Comparison of ENCODE assay signal across 34 mouse cellular contexts in genomic region chr4:88530271-88530670, GRCm38 (mm10). TPM values are rescaled to one million over a fixed set of nuclear protein-coding genes. Genes with fewer than 3 reads are reported as not detected.
DNase-seq lines count a peak whose midpoint lies in the region; ATAC-seq and TF ChIP-seq lines count a peak whose summit lies in the region.
"Had no signal": no experiment of that assay in that cellular context is flagged by ENCODE, and none has a peak within 500 bp of the region (broad histone marks: within the 10 kb centered on the region; RNA-seq: fewer than 3 reads in every experiment).

No protein-coding gene starts in this region.

- no peaks in the 10 kb centered on the region for H3K9me3 ChIP-seq in embryonic facial prominence, embryonic 11.5 days (replicated peaks; ENCODE audit: control insufficient read depth, low read length)
- H3K9me3 ChIP-seq in embryonic facial prominence, embryonic 10.5 days = no peaks in the 10 kb centered on the region
- no peaks in the 10 kb centered on the region for H3K9me3 ChIP-seq in midbrain, embryonic 16.5 days (replicated peaks; ENCODE audit: control insufficient read depth, low read length, poor library complexity, severe bottlenecking)
- H3K9me3 ChIP-seq: embryonic facial prominence, embryonic 13.5 days; forebrain, embryonic 10.5 days; hindbrain, embryonic 12.5 days; hindbrain, embryonic 15.5 days had no signal

- TF ChIP-seq POLR2A in embryonic fibroblast, embryonic 13.5 days (IDR thresholded peaks at IDR 0.05; ENCODE audit: low read depth, low read length) = no peak
- no peak for TF ChIP-seq POLR2A in heart, adult 2 months (IDR thresholded peaks at IDR 0.05; ENCODE audit: insufficient read depth, low read depth, low read length)

- 67% methylated on average over 4 of the region's 4 CpGs for WGBS in embryonic facial prominence, embryonic 11.5 days
- WGBS in embryonic facial prominence, embryonic 10.5 days = 71% methylated on average over 4 of the region's 4 CpGs
- WGBS in midbrain, embryonic 16.5 days = 73% methylated on average over 4 of the region's 4 CpGs
- 65% methylated on average over 4 of the region's 4 CpGs for WGBS in heart, adult 2 months

- TF ChIP-seq EP300 in heart, adult 2 months (IDR thresholded peaks at IDR 0.05; ENCODE audit: insufficient read depth, low read depth, low read length) = no peak

- TF ChIP-seq CTCF in embryonic fibroblast, embryonic 13.5 days (IDR thresholded peaks at IDR 0.05; ENCODE audit: borderline replicate concordance, insufficient read depth, low read length) = no peak
- TF ChIP-seq CTCF in heart, adult 2 months (IDR thresholded peaks at IDR 0.05) = no peak

- no peak overlapping the region for H3K4me2 ChIP-seq in embryonic facial prominence, embryonic 11.5 days (ENCODE audit: low read depth, low read length)
- no peak overlapping the region for H3K4me2 ChIP-seq in midbrain, embryonic 16.5 days (ENCODE audit: low read length)
- H3K4me2 ChIP-seq: embryonic facial prominence, embryonic 13.5 days; heart, embryonic 11.5 days; hindbrain, embryonic 12.5 days; hindbrain, embryonic 15.5 days had no signal

- no peak overlapping the region for H3K9ac ChIP-seq in embryonic facial prominence, embryonic 11.5 days (replicated peaks; ENCODE audit: low read length)
- H3K9ac ChIP-seq in midbrain, embryonic 16.5 days (ENCODE audit: low read depth, low read length) = no peak overlapping the region
- no peak overlapping the region for H3K9ac ChIP-seq in heart, adult 2 months (ENCODE audit: low read depth, low read length)
- H3K9ac ChIP-seq: embryonic facial prominence, embryonic 13.5 days; forebrain, postnatal 0 days; hindbrain, embryonic 12.5 days; hindbrain, embryonic 15.5 days had no signal

- 0 out of 2 replicates have a peak, but pooled peaks have one; percentile 29 for ATAC-seq in embryonic facial prominence, embryonic 11.5 days (replicated peaks; ENCODE audit: insufficient number of reproducible peaks, low FRiP score, low TSS enrichment, low read depth)
- ATAC-seq in midbrain, embryonic 16.5 days = no peak
- ATAC-seq: CD4-positive, CD25-positive, alpha-beta regulatory T cell, adult 4 months; forebrain, embryonic 14.5 days; forebrain, postnatal 0 days; intestine, postnatal 0 days had no signal

- no peaks in the 10 kb centered on the region for H3K36me3 ChIP-seq in embryonic facial prominence, embryonic 11.5 days (replicated peaks; ENCODE audit: control insufficient read depth, insufficient read depth, low read depth, low read length)
- no peaks in the 10 kb centered on the region for H3K36me3 ChIP-seq in embryonic facial prominence, embryonic 10.5 days (replicated peaks)
- no peaks in the 10 kb centered on the region for H3K36me3 ChIP-seq in midbrain, embryonic 16.5 days (ENCODE audit: control insufficient read depth, insufficient read depth, low read length)
- H3K36me3 ChIP-seq in heart, adult 2 months (ENCODE audit: control insufficient read depth, insufficient read depth, low read length) = no peaks in the 10 kb centered on the region
- H3K36me3 ChIP-seq: embryonic facial prominence, embryonic 13.5 days; forebrain, embryonic 10.5 days; hindbrain, embryonic 12.5 days; hindbrain, embryonic 15.5 days had no signal

- no peaks in the 10 kb centered on the region for H3K4me1 ChIP-seq in embryonic facial prominence, embryonic 11.5 days (ENCODE audit: control insufficient read depth, insufficient read depth, low read length)
- no peaks in the 10 kb centered on the region for H3K4me1 ChIP-seq in embryonic facial prominence, embryonic 10.5 days
- 0 out of 2 replicates have a peak, but pooled peaks cover 5% of the 10 kb centered on the region for H3K4me1 ChIP-seq in embryonic fibroblast, embryonic 13.5 days (ENCODE audit: control insufficient read depth, insufficient read depth, low read length)
- H3K4me1 ChIP-seq in midbrain, embryonic 16.5 days (ENCODE audit: control insufficient read depth, insufficient read depth, low read length) = no peaks in the 10 kb centered on the region
- no peaks in the 10 kb centered on the region for H3K4me1 ChIP-seq in heart, adult 2 months (ENCODE audit: control insufficient read depth, insufficient read depth, low read length)
- H3K4me1 ChIP-seq: hindbrain, embryonic 12.5 days; hindbrain, embryonic 15.5 days had no signal

- no peak overlapping the region for H3K4me3 ChIP-seq in embryonic facial prominence, embryonic 11.5 days (ENCODE audit: low read depth, low read length)
- H3K4me3 ChIP-seq in embryonic facial prominence, embryonic 10.5 days = no peak overlapping the region
- H3K4me3 ChIP-seq in embryonic fibroblast, embryonic 13.5 days (ENCODE audit: insufficient read depth, low read length) = no peak overlapping the region
- no peak overlapping the region for H3K4me3 ChIP-seq in midbrain, embryonic 16.5 days (ENCODE audit: low read depth, low read length)
- H3K4me3 ChIP-seq in heart, adult 2 months = no peak overlapping the region
- H3K4me3 ChIP-seq: embryonic facial prominence, embryonic 13.5 days; forebrain, embryonic 10.5 days; hindbrain, embryonic 12.5 days; hindbrain, embryonic 15.5 days had no signal

- no peaks in the 10 kb centered on the region for H3K79me2 ChIP-seq in heart, adult 2 months (replicated peaks; ENCODE audit: control insufficient read depth, insufficient read depth, low read length)

- intact Hi-C loops in heart, adult 2 months (cut with DNase I) = no loop called here

- H3K27ac ChIP-seq in embryonic facial prominence, embryonic 11.5 days (replicated peaks; ENCODE audit: low read depth, low read length) = no peak overlapping the region
- no peak overlapping the region for H3K27ac ChIP-seq in embryonic facial prominence, embryonic 10.5 days (replicated peaks)
- peak overlapping the region; percentile 100 for H3K27ac ChIP-seq in embryonic fibroblast, embryonic 13.5 days (ENCODE audit: insufficient read depth, low read length)
- H3K27ac ChIP-seq in midbrain, embryonic 16.5 days (ENCODE audit: low read length) = no peak overlapping the region
- no peak overlapping the region for H3K27ac ChIP-seq in heart, adult 2 months
- H3K27ac ChIP-seq: embryonic facial prominence, embryonic 13.5 days; forebrain, embryonic 10.5 days; hindbrain, embryonic 12.5 days; hindbrain, embryonic 15.5 days had no signal

- DNase-seq in adrenal gland, adult (ENCODE audit: inconsistent age in 2 of 2, low spot score in 1 of 2) = peak; percentile 42 to 78
- no peak for DNase-seq in adrenal gland, postnatal 4 days (ENCODE audit: low spot score in 2 of 2)
- DNase-seq in embryonic facial prominence, embryonic 11.5 days (ENCODE audit: low spot score) = no peak
- no peak for DNase-seq in embryonic facial prominence, embryonic 10.5 days (ENCODE audit: low spot score)
- no peak for DNase-seq in heart, adult 2 months
- DNase-seq: adrenal gland, postnatal 14 days; cerebellum, adult 18-20 months; cerebellum, adult 9-10 months; cerebellum, postnatal 14 days; forebrain, postnatal 0 days; gastrocnemius, postnatal 36 days had no signal

- H3K27me3 ChIP-seq in embryonic facial prominence, embryonic 11.5 days (ENCODE audit: control insufficient read depth, insufficient read depth, low read length) = no peaks in the 10 kb centered on the region
- no peaks in the 10 kb centered on the region for H3K27me3 ChIP-seq in embryonic facial prominence, embryonic 10.5 days (replicated peaks; ENCODE audit: low read depth, poor library complexity, severe bottlenecking)
- H3K27me3 ChIP-seq in midbrain, embryonic 16.5 days (ENCODE audit: control insufficient read depth, insufficient read depth, low read depth, low read length) = no peaks in the 10 kb centered on the region
- no peaks in the 10 kb centered on the region for H3K27me3 ChIP-seq in heart, adult 2 months (ENCODE audit: control insufficient read depth, insufficient read depth, low read length)
- H3K27me3 ChIP-seq: embryonic facial prominence, embryonic 13.5 days; hindbrain, embryonic 12.5 days; hindbrain, embryonic 15.5 days; Patski had no signal

RNA-seq across cellular contexts. Expression of gene Ifnb1, which starts 7.7 kb away (rescaled TPM):
- not detected for total RNA-seq in adrenal gland, postnatal 4 days (2021)
- not detected in 2 replicates for polyA plus RNA-seq in embryonic facial prominence, embryonic 11.5 days (2014; fragmentation: Nextera tagmentation; extraction: Ambion mirVana)
- not detected in 2 replicates for polyA plus RNA-seq in embryonic facial prominence, embryonic 10.5 days (2016; fragmentation: Nextera tagmentation; extraction: Ambion mirVana)
- polyA plus RNA-seq in embryonic fibroblast, embryonic 13.5 days (2011; ENCODE audit: insufficient read length, low read depth, missing spikeins) = not detected in 2 replicates
- not detected in 2 replicates for polyA plus RNA-seq in midbrain, embryonic 16.5 days (2015; fragmentation: Nextera tagmentation; extraction: Ambion mirVana)
- total RNA-seq in heart, adult 2 months (2021) = not detected
- not detected in 2 replicates for polyA plus RNA-seq in heart, adult 2 months (2012; rRNA removed)
- total RNA-seq: adrenal gland, postnatal 14 days; forebrain, postnatal 0 days; gastrocnemius, adult 8-10 months; gastrocnemius, postnatal 36 days; granulocyte monocyte progenitor cell, adult 5-6 weeks; heart, adult 8-10 months; heart, postnatal 25 days; hematopoietic stem cell, adult 5-6 weeks; MEL had no signal
- polyA plus RNA-seq: C2C12; CD4-positive, CD25-positive, alpha-beta regulatory T cell, adult 4 months; embryonic facial prominence, embryonic 13.5 days; forebrain, embryonic 10.5 days; forebrain, embryonic 14.5 days; forebrain, postnatal 0 days; frontal cortex, adult 2 months; heart, embryonic 11.5 days; heart, embryonic 14.5 days; heart, postnatal 0 days; hindbrain, embryonic 12.5 days; hindbrain, embryonic 15.5 days; intestine, embryonic 14.5 days; intestine, postnatal 0 days; kidney, adult 2 months; Patski had no signal

RNA-seq across cellular contexts. Expression of gene Ifna15, which starts 27.8 kb away (rescaled TPM):
- not detected for total RNA-seq in adrenal gland, postnatal 4 days (2021)
- not detected in 2 replicates for polyA plus RNA-seq in embryonic facial prominence, embryonic 11.5 days (2014; fragmentation: Nextera tagmentation; extraction: Ambion mirVana)
- polyA plus RNA-seq in embryonic facial prominence, embryonic 10.5 days (2016; fragmentation: Nextera tagmentation; extraction: Ambion mirVana) = not detected in 2 replicates
- not detected in 2 replicates for polyA plus RNA-seq in embryonic fibroblast, embryonic 13.5 days (2011; ENCODE audit: insufficient read length, low read depth, missing spikeins)
- not detected in 2 replicates for polyA plus RNA-seq in midbrain, embryonic 16.5 days (2015; fragmentation: Nextera tagmentation; extraction: Ambion mirVana)
- not detected for total RNA-seq in heart, adult 2 months (2021)
- not detected in 2 replicates for polyA plus RNA-seq in heart, adult 2 months (2012; rRNA removed)
- total RNA-seq: adrenal gland, postnatal 14 days; forebrain, postnatal 0 days; gastrocnemius, adult 8-10 months; gastrocnemius, postnatal 36 days; granulocyte monocyte progenitor cell, adult 5-6 weeks; heart, adult 8-10 months; heart, postnatal 25 days; hematopoietic stem cell, adult 5-6 weeks; MEL had no signal
- polyA plus RNA-seq: C2C12; CD4-positive, CD25-positive, alpha-beta regulatory T cell, adult 4 months; embryonic facial prominence, embryonic 13.5 days; forebrain, embryonic 10.5 days; forebrain, embryonic 14.5 days; forebrain, postnatal 0 days; frontal cortex, adult 2 months; heart, embryonic 11.5 days; heart, embryonic 14.5 days; heart, postnatal 0 days; hindbrain, embryonic 12.5 days; hindbrain, embryonic 15.5 days; intestine, embryonic 14.5 days; intestine, postnatal 0 days; kidney, adult 2 months; Patski had no signal

RNA-seq across cellular contexts. Expression of gene Ifna14, which starts 41.3 kb away (rescaled TPM):
- not detected for total RNA-seq in adrenal gland, postnatal 4 days (2021)
- polyA plus RNA-seq in embryonic facial prominence, embryonic 11.5 days (2014; fragmentation: Nextera tagmentation; extraction: Ambion mirVana) = not detected in 2 replicates
- not detected in 2 replicates for polyA plus RNA-seq in embryonic facial prominence, embryonic 10.5 days (2016; fragmentation: Nextera tagmentation; extraction: Ambion mirVana)
- polyA plus RNA-seq in embryonic fibroblast, embryonic 13.5 days (2011; ENCODE audit: insufficient read length, low read depth, missing spikeins) = not detected in 2 replicates
- not detected in 2 replicates for polyA plus RNA-seq in midbrain, embryonic 16.5 days (2015; fragmentation: Nextera tagmentation; extraction: Ambion mirVana)
- not detected for total RNA-seq in heart, adult 2 months (2021)
- not detected in 2 replicates for polyA plus RNA-seq in heart, adult 2 months (2012; rRNA removed)
- total RNA-seq: adrenal gland, postnatal 14 days; forebrain, postnatal 0 days; gastrocnemius, adult 8-10 months; gastrocnemius, postnatal 36 days; granulocyte monocyte progenitor cell, adult 5-6 weeks; heart, adult 8-10 months; heart, postnatal 25 days; hematopoietic stem cell, adult 5-6 weeks; MEL had no signal
- polyA plus RNA-seq: C2C12; CD4-positive, CD25-positive, alpha-beta regulatory T cell, adult 4 months; embryonic facial prominence, embryonic 13.5 days; forebrain, embryonic 10.5 days; forebrain, embryonic 14.5 days; forebrain, postnatal 0 days; frontal cortex, adult 2 months; heart, embryonic 11.5 days; heart, embryonic 14.5 days; heart, postnatal 0 days; hindbrain, embryonic 12.5 days; hindbrain, embryonic 15.5 days; intestine, embryonic 14.5 days; intestine, postnatal 0 days; kidney, adult 2 months; Patski had no signal

Comparison
In these comparisons a context has a peak if more than half of its experiments do, and no peak if none do; other contexts are left out.
1. DNase-seq: peak in adrenal gland, adult (2 of 2); none in adrenal gland, postnatal 4 days (0 of 2), embryonic facial prominence, embryonic 11.5 days (single experiment), embryonic facial prominence, embryonic 10.5 days (single experiment) and heart, adult 2 months (0 of 2).